Mouse (Mus musculus) MEL (cell line): ENCODE measurements around the gene Cenpt. TPM values are rescaled to one million over a fixed set of nuclear protein-coding genes. Genes with fewer than 3 reads are reported as not detected.

Source experiments
- DNase-seq: peaks from one replicate; pipeline ENCODE4 v3.0.0; 2011; ENCODE audit warnings: low read depth, low spot score
- H3K27ac ChIP-seq: 2 replicates; pipeline ENCODE4 v1.5.1; 2012; ENCODE audit warnings: low read depth, mild to moderate bottlenecking, control low read depth, low read length, moderate library complexity; ENCODE audit not compliant: control insufficient read depth
- H3K27me3 ChIP-seq, 2 experiments: fragments of 150-350 bp in 1 of 2; sonication (generic) in 1 of 2; 2 replicates each; pipeline ENCODE4 v1.6.1; 2012; ENCODE audit warnings: low read length in 2 of 2, mild to moderate bottlenecking in 2 of 2, improper control_type of control experiment in 1 of 2, moderate library complexity in 1 of 2; ENCODE audit not compliant: insufficient read depth in 2 of 2, control insufficient read depth in 1 of 2
- H3K36me3 ChIP-seq, 2 experiments: 2 replicates each; pipeline ENCODE4 v1.6.1; 2012 to 2014; ENCODE audit warnings: low read length in 2 of 2, improper control_type of control experiment in 1 of 2, inconsistent platforms in 1 of 2, mild to moderate bottlenecking in 1 of 2; ENCODE audit not compliant: insufficient read depth in 2 of 2, control insufficient read depth in 1 of 2
- H3K4me1 ChIP-seq, 2 experiments: fragments of 150-350 bp in 1 of 2; sonication (generic) in 1 of 2; 2 replicates each; pipeline ENCODE4 v1.6.1; 2012; ENCODE audit warnings: low read length in 2 of 2, improper control_type of control experiment in 1 of 2, mild to moderate bottlenecking in 1 of 2; ENCODE audit not compliant: insufficient read depth in 2 of 2, control insufficient read depth in 1 of 2
- H3K4me3 ChIP-seq, 2 experiments: fragments of 150-350 bp in 1 of 2; sonication (generic) in 1 of 2; 2 replicates each; pipeline ENCODE4 v1.5.1; 2012; ENCODE audit warnings: low read depth in 2 of 2, low read length in 2 of 2, mild to moderate bottlenecking in 2 of 2, moderate library complexity in 2 of 2, control low read depth in 1 of 2, improper control_type of control experiment in 1 of 2; ENCODE audit not compliant: control insufficient read depth in 1 of 2, insufficient read depth in 1 of 2
- H3K79me2 ChIP-seq: 2 replicates; pipeline ENCODE4 v1.6.1; 2012; ENCODE audit warnings: mild to moderate bottlenecking, low read length, moderate library complexity; ENCODE audit not compliant: control insufficient read depth, poor library complexity, insufficient read depth
- H3K9ac ChIP-seq: 2 replicates; pipeline ENCODE4 v1.6.1; 2012; ENCODE audit warnings: low read depth, mild to moderate bottlenecking, control low read depth, low read length, moderate library complexity; ENCODE audit not compliant: control insufficient read depth, poor library complexity, severe bottlenecking
- H3K9me3 ChIP-seq: fragments of 150-350 bp; sonication (generic); replicated peaks from 2 replicates; pipeline ENCODE4 v1.6.1; 2012; ENCODE audit warnings: mild to moderate bottlenecking, low read length, improper control_type of control experiment, moderate library complexity; ENCODE audit not compliant: insufficient read depth
- BHLHE40 ChIP-seq: IDR thresholded peaks from 2 replicates; pipeline ENCODE4 v1.6.1; 2012; ENCODE audit warnings: low read depth, mild to moderate bottlenecking, inconsistent platforms, low read length, improper control_type of control experiment, borderline replicate concordance
- CTCF ChIP-seq, 3 experiments: IDR thresholded peaks in 2 of 3; conservative IDR thresholded peaks in 1 of 3; 2 replicates each; pipeline ENCODE4 v1.5.1; 2011 to 2012; ENCODE audit warnings: low read length in 3 of 3, low read depth in 2 of 3, mild to moderate bottlenecking in 2 of 3, improper control_type of control experiment in 1 of 3, inconsistent platforms in 1 of 3, mixed read lengths in 1 of 3, moderate library complexity in 1 of 3; ENCODE audit not compliant: control insufficient read depth in 1 of 3, insufficient read depth in 1 of 3, poor library complexity in 1 of 3, severe bottlenecking in 1 of 3
- EP300 ChIP-seq, 2 experiments: IDR thresholded peaks; 2 replicates each; pipeline ENCODE4 v1.6.1; 2011; ENCODE audit warnings: improper control_type of control experiment in 2 of 2, low read length in 2 of 2, low read depth in 1 of 2, mild to moderate bottlenecking in 1 of 2
- ETS1 ChIP-seq: IDR thresholded peaks from 2 replicates; pipeline ENCODE4 v1.6.1; 2012; ENCODE audit warnings: low read depth, mild to moderate bottlenecking, inconsistent platforms, low read length, improper control_type of control experiment, moderate library complexity
- GABPA ChIP-seq: IDR thresholded peaks from 2 replicates; pipeline ENCODE4 v1.6.1; 2012; ENCODE audit warnings: low read depth, mild to moderate bottlenecking, inconsistent platforms, low read length, improper control_type of control experiment, moderate library complexity
- GATA1 ChIP-seq: IDR thresholded peaks from 2 replicates; pipeline ENCODE4 v1.6.1; 2011; ENCODE audit warnings: low read depth, low read length, improper control_type of control experiment
- HCFC1 ChIP-seq: IDR thresholded peaks from 2 replicates; pipeline ENCODE4 v1.6.1; 2012; ENCODE audit warnings: low read depth, mild to moderate bottlenecking, inconsistent platforms, low read length, improper control_type of control experiment, moderate library complexity
- MAFK ChIP-seq: IDR thresholded peaks from 2 replicates; pipeline ENCODE4 v1.6.1; 2011; ENCODE audit warnings: low read depth, mild to moderate bottlenecking, low read length, improper control_type of control experiment, borderline replicate concordance
- MAX ChIP-seq: IDR thresholded peaks from 2 replicates; pipeline ENCODE4 v1.6.1; 2011; ENCODE audit warnings: low read length, improper control_type of control experiment
- MAZ ChIP-seq: IDR thresholded peaks from 2 replicates; pipeline ENCODE4 v1.6.1; 2012; ENCODE audit warnings: low read depth, mild to moderate bottlenecking, inconsistent platforms, low read length, improper control_type of control experiment
- MXI1 ChIP-seq: IDR thresholded peaks from 2 replicates; pipeline ENCODE4 v1.6.1; 2011; ENCODE audit warnings: mild to moderate bottlenecking, low read depth, low read length, improper control_type of control experiment
- MYC ChIP-seq: IDR thresholded peaks from 2 replicates; pipeline ENCODE4 v1.6.1; 2011; ENCODE audit warnings: low read depth, mild to moderate bottlenecking, low read length, improper control_type of control experiment, moderate library complexity
- NELFE ChIP-seq: IDR thresholded peaks from 2 replicates; pipeline ENCODE4 v1.6.1; 2011; ENCODE audit warnings: low read depth, low read length, improper control_type of control experiment
- NRF1 ChIP-seq: IDR thresholded peaks from 2 replicates; pipeline ENCODE4 v1.6.1; 2014; ENCODE audit warnings: low read depth, mild to moderate bottlenecking, inconsistent platforms, low read length, improper control_type of control experiment, moderate library complexity; ENCODE audit not compliant: poor library complexity, insufficient read depth, severe bottlenecking
- POLR2AphosphoS2 ChIP-seq: IDR thresholded peaks from 2 replicates; pipeline ENCODE4 v1.6.1; 2011; ENCODE audit warnings: low read length, improper control_type of control experiment
- POLR2AphosphoS5 ChIP-seq: IDR thresholded peaks from 2 replicates; pipeline ENCODE4 v1.6.1; 2012; ENCODE audit warnings: low read depth, borderline replicate concordance, mild to moderate bottlenecking, inconsistent platforms, low read length, moderate library complexity, mixed read lengths
- RAD21 ChIP-seq: IDR thresholded peaks from 2 replicates; pipeline ENCODE4 v1.6.1; 2011; ENCODE audit warnings: mild to moderate bottlenecking, low read depth, low read length, improper control_type of control experiment
- SIN3A ChIP-seq: IDR thresholded peaks from 2 replicates; pipeline ENCODE4 v1.6.1; 2012; ENCODE audit warnings: low read length, improper control_type of control experiment, inconsistent platforms
- SMC3 ChIP-seq: IDR thresholded peaks from 2 replicates; pipeline ENCODE4 v1.6.1; 2011; ENCODE audit warnings: low read depth, low read length, improper control_type of control experiment
- TCF12 ChIP-seq: IDR thresholded peaks from 2 replicates; pipeline ENCODE4 v1.6.1; 2014; ENCODE audit warnings: low read depth, mild to moderate bottlenecking, inconsistent platforms, low read length, improper control_type of control experiment, moderate library complexity
- UBTF ChIP-seq: IDR thresholded peaks from 2 replicates; pipeline ENCODE4 v1.6.1; 2012; ENCODE audit warnings: low read depth, mild to moderate bottlenecking, inconsistent platforms, low read length, improper control_type of control experiment, moderate library complexity, borderline replicate concordance; ENCODE audit not compliant: insufficient read depth
- USF1 ChIP-seq: IDR thresholded peaks from 2 replicates; pipeline ENCODE4 v1.6.1; 2014; ENCODE audit warnings: low read depth, mild to moderate bottlenecking, inconsistent platforms, low read length, improper control_type of control experiment, moderate library complexity
- USF2 ChIP-seq, 2 experiments: IDR thresholded peaks; 2 replicates each; pipeline ENCODE4 v1.6.1; 2011 to 2012; ENCODE audit warnings: improper control_type of control experiment in 2 of 2, low read length in 2 of 2, borderline replicate concordance in 1 of 2, inconsistent platforms in 1 of 2, low read depth in 1 of 2, mild to moderate bottlenecking in 1 of 2; ENCODE audit not compliant: insufficient read depth in 1 of 2
- ZMIZ1 ChIP-seq: IDR thresholded peaks from 2 replicates; pipeline ENCODE4 v1.6.1; 2012; ENCODE audit warnings: low read depth, mild to moderate bottlenecking, inconsistent platforms, low read length, improper control_type of control experiment, moderate library complexity
- ZNF384 ChIP-seq: IDR thresholded peaks from 2 replicates; pipeline ENCODE4 v1.6.1; 2012; ENCODE audit warnings: low read depth, mild to moderate bottlenecking, inconsistent platforms, low read length, improper control_type of control experiment
- polyA plus RNA-seq, 2 experiments: library from polyadenylated mRNA; stranded (reverse) in 1 of 2; unstranded in 1 of 2; fragments of >175 nt in 1 of 2; fragments of >200 nt in 1 of 2; gene quantifications; 2 replicates each; pipeline versions ENCODE4 v1.2.1 to v1.2.4; 2012; ENCODE audit warnings: low replicate concordance in 2 of 2, low read depth in 1 of 2; ENCODE audit not compliant: insufficient read length in 2 of 2, insufficient read depth in 1 of 2, missing spikeins in 1 of 2
- total RNA-seq: library from RNA; depleted of rRNA; stranded (reverse); fragments of 300-350 nt; gene quantifications from 2 replicates; pipeline ENCODE4 v1.2.3, GENCODE M21; 2012

Gene Cenpt
- total and polyA plus RNA-seq, 3 experiments, result 14.2 to 26.5 TPM; not detected in 1

- TF ChIP-seq USF2 (IDR thresholded peaks at IDR 0.05; ENCODE audit: borderline replicate concordance in 1 of 2, insufficient read depth in 1 of 2, low read depth in 1 of 2, low read length in 2 of 2), result no peak
- 0 out of 2 replicates have a peak, but pooled peaks have one; percentile 50 for TF ChIP-seq HCFC1
- no peak for TF ChIP-seq NRF1
- TF ChIP-seq RAD21, result no peak
- TF ChIP-seq MYC, result peak; percentile 91
- TF ChIP-seq ZMIZ1, result 0 out of 2 replicates have a peak, but pooled peaks have one; percentile 36
- TF ChIP-seq UBTF, result no peak
- peak; percentile 77 for TF ChIP-seq USF1
Measured at GRCm38 (mm10) chr8:105859314-105859713, 6.2 kb upstream of the Cenpt start (continued).

- no peak overlapping the region for H3K4me3 ChIP-seq
- H3K79me2 ChIP-seq, result peaks cover 45% of the 10 kb centered on the region
- H3K4me1 ChIP-seq, result peaks cover 6 to 33% of the 10 kb centered on the region in 2 experiments
- TF ChIP-seq MAFK (no peak), MYC (peak; percentile 67; the same call in 1 of the 2 replicates), EP300 (IDR thresholded peaks at IDR 0.05; ENCODE audit: low read depth in 1 of 2, low read length in 2 of 2) (0 out of 4 replicates have a peak, but pooled peaks of 1 of the 2 experiments have one; percentile 14), POLR2AphosphoS2 (no peak), ETS1 (0 out of 2 replicates have a peak, but pooled peaks have one; percentile 10), CTCF (IDR thresholded peaks at IDR 0.05 in 2 of 3, conservative IDR thresholded peaks at IDR 0.05 in 1 of 3; ENCODE audit: control insufficient read depth in 1 of 3, insufficient read depth in 1 of 3, low read depth in 2 of 3, low read length in 3 of 3, poor library complexity in 1 of 3, severe bottlenecking in 1 of 3) (no peak), TCF12 (0 out of 2 replicates have a peak, but pooled peaks have one; percentile 14), ZNF384 (no peak), GATA1 (no peak), USF2 (IDR thresholded peaks at IDR 0.05; ENCODE audit: borderline replicate concordance in 1 of 2, insufficient read depth in 1 of 2, low read depth in 1 of 2, low read length in 2 of 2) (no peak), SMC3 (no peak), ZMIZ1 (no peak), NRF1 (no peak), RAD21 (no peak), SIN3A (peak; percentile 29; the same call in 1 of the 2 replicates), BHLHE40 (0 out of 2 replicates have a peak, but pooled peaks have one; percentile 26), POLR2AphosphoS5 (no peak), NELFE (no peak), HCFC1 (0 out of 2 replicates have a peak, but pooled peaks have one; percentile 27), MXI1 (no peak; the same call in 1 of the 2 replicates), MAZ (no peak), MAX (peak; percentile 65; the same call in 1 of the 2 replicates), GABPA (no peak)
- DNase-seq, result peak; percentile 91
- H3K9me3 ChIP-seq, result no peaks in the 10 kb centered on the region
- H3K27ac ChIP-seq, result peak overlapping the region; percentile 91
- no peaks in the 10 kb centered on the region for H3K27me3 ChIP-seq
- H3K9ac ChIP-seq, result no peak overlapping the region
- peaks cover 0 to 31% of the 10 kb centered on the region in 2 experiments; a peak in 2 of 4 replicates for H3K36me3 ChIP-seq
Measured at GRCm38 (mm10) chr8:105858495-105858894, 5.4 kb upstream of the Cenpt start.
